Mouse (Mus musculus): ENCODE measurements around the gene Mgarp.
"Not testable (repeated sequence)": the region's sequence is repeated elsewhere in the genome, so short reads cannot be mapped to it uniquely, and the experiment has no call there.

Gene Mgarp

DNA sequence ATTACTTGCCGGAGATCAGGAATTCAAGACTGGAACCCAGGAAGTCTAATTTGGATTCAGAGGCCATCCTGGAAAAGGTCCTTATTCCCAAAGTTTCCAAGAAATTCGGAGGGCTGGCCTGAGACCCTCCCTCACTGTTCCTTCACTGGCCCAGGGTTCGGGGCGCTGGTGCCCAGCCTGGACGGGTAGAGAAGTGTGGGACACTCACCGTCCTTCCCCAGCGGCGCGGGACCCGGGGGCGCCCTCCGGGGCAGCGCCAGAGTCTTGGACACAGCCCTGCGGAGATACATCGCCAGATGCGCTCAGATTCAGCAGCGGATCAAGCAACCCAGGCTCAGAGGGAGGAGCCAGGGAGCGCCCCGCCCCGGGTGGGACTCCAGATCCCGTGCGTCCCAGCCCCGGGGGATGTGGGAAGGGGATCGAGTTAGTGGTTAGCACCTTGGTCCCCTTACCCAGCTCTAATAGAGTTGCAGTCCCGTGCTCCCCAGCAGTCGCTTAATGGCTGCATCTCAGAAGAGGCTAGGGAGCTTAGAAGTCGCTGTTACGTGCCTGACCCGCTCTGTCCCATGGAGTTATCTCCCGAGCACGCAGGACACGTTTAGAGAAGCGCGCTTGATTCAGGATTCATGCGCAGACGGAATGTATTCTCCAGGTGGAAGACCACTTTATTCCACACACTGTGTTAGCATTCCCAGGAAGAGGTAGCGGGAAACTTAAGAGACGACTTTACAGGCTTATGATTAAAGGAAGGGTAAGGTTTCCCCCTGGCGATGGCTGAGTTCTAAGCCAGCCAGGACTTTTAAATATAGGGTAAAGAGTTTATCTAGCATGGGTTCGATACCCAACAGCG is at the start of gene Mgarp:
Gene Mgarp (minus strand): TSS at position 520 of the 850 bp plus-strand sequence.
- no peak for DNase-seq (ENCODE audit: low spot score in 2 of 2)

DNA sequence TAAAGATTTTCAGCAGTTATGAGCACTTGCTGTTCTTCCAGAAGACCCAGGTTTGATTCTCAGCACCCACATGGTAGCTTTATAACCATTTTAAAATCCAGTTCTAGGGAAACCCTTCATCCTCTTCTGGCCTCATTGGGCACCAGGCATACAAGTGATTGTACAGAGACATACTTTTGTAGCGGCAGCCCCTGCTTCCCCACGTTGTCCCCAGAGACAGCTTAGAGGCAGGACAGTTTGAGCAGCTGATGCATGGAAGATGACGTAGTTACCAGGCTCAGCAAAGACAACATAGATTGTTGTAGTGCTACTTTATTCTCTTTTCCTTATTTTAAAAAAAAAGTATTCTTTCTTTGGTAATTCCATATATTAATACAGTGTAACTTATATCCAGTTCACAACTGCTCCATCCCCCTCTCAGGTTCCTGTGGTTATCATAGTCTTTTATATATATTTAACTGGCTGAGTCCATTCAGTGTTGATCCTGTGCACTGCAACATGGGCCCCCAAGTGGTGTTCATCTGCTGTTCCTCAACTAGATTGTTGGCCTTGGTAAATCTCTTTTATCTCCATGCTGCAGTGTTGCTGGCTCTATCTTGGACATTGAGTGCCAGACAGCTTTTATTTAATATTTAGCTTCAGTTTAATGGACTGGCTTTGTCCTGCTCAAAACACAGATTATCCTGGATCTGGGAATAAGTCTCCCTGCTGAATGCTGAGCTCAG is 38.5 kb upstream of the Mgarp start:
- DNase-seq (ENCODE audit: low spot score in 2 of 2) = no peak

DNA sequence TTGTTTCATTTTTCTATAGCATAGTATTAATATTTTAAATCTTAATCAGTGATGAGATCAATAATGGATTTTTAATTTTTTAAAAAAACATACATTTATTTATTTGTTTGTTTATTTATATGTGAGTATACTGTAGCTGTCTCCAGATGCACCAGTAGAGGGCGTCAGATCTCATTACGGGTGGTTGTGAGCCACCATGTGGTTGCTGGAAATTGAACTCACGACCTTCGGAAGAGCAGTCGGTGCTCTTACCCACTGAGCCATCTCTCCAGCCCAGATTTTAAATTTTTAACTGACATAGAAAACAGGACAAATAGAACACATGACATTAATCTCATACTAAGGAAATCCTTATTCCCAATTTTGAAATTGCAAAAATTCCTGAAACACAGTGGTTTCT is 37.8 kb upstream of the Mgarp start:
- DNase-seq (ENCODE audit: low spot score in 2 of 2) = not testable (repeated sequence)

DNA sequence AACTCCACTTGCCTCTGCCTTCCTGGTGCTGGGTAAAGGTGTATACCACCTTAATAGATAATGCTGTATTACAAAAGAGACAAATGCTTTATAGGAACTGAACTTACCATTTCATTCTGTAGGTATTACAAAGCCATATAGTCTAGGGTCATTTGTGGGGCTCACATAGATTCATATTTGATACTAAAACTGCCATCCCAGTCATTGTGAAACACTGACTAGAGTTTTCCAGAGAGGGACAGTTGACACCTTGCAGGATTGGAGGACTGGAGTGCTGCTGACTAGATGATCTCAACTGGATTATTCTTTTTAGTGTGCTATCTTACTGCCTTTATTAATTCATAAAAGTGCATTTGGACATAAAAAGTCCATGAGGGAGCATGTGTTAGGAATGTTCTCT is 28.9 kb upstream of the Mgarp start:
- no peak for DNase-seq (ENCODE audit: low spot score in 2 of 2)

DNA sequence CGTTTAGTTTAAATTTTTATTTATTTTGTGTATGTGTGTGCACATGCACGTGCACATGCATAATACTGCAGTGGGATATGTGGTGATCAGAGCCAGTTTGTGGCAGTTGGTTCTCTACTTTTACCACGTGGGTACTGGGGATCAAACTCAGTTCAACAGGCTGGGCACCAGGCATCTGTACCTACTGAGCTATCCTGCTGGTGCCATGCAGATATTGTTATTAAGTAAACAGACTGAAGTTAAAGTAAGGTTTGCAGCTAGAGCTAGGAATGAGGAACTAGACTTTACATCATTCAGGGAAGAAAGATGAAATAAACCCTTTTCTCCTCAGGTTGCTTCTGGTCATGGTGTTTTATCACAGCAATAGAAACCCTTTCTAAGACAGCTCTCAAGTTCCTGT is 25.4 kb upstream of the Mgarp start:
- DNase-seq (ENCODE audit: low spot score in 2 of 2) = no peak

DNA sequence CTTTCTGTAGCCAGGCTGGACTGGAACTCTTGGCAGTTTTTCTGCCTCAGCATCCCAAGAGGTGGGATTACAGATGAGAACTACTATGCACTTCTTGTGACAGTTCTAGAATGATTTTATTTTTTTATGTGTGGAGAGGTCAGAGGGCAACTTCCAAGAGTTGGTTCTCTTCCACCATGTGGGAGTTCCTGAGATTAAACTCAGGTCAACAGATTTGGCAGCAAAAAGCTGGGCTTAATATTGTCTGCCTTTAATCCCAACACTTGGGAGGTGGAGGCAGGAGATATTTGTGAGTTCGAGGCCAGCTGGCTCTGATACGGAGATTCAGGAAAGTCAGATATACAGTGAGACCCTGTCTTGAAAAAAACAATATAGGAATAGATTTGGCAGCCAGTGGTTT is 21.4 kb upstream of the Mgarp start:
- DNase-seq (ENCODE audit: low spot score in 2 of 2) = no peak

DNA sequence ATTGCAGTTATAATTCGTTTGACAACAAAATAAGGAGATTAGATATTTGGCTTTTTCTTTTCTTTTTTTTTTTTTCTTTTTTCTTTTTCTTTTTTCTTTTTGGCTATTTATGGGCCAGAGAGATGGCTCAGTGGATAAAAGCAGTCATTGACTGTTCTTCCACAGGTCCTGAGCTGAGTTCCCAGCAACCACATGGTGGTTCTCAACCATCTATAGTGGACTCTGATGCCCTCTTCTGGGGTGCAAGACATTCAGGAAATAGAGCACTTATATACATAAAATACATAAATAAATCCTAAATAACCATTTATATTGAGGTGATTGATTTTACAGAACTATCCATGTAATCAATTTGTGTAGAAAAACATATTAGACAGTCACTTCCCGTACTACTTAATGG is 20.9 kb upstream of the Mgarp start:
- no peak for DNase-seq (ENCODE audit: low spot score in 2 of 2)

DNA sequence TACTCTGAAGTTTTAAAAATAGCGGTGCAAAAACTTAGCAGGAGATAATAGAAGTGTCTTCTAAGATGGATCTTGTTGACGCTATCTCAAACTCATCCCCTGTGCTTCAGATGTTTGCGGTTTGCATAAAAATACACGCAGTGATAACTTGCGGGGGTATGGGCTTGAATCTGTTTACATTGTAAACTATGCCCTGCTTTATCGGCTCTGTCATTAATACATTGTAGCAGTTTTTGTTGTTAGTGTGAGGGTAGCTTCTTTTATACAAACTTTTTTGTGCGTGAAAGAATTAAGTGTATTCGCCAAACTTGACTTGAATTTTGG is 20.6 kb upstream of the Mgarp start:
- DNase-seq (ENCODE audit: low spot score in 2 of 2) = no peak

DNA sequence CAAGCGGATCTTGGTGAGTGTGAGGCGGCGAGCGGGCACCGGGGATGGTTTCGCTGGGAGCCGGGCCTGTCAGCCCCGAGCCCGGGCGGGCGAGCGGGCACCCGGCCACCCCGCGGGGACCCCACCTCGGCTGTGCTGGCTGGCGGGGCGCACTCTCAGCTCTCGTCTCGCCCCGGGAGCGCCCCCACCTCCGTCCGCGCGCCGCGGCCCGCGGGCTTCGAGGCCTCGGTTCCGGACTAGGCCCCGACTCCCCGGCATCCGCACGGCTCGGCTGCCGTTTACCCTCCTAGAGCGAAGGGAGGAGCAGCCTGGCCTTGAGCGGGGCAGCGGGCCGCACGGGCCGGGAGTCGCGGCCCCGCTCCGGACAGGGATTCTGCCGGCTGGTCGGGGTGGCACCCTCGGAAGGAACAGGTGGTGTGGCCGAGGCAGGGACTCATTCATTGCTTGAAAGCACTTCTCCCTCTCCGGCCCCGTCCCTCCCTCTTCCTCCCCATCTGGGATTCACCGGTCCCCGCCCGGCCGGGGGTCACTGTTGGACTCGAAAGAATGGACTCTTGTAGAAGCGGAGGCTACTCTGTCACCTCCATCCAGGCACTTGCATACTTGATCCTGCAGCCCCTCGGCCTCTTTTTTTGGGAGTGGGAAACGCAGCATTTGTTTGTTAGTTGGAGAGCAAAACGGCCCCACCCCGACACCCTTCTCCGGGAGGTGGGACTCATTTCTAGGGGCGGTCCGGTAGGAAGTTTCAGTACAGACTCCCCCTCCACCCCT is 20.0 kb upstream of the Mgarp start:
- peak in 1 of 2 experiments; percentile 27 for DNase-seq (ENCODE audit: low spot score in 2 of 2)

DNA sequence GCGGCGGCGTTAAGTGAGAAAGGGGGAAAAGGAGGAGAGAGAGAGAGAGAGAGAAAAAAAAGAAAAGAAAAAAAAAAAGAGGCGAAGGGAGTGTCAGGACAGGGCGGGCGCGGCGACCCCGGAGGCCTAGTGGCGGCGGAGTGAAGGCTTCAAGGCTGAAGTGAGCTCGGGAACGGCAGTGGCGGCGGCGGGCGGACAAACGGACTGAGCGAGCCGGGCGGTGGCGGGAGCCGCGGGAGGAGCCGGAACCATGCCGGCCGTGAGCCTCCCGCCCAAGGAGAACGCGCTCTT is 19.5 kb upstream of the Mgarp start:
- DNase-seq (ENCODE audit: low spot score in 2 of 2) = no peak

DNA sequence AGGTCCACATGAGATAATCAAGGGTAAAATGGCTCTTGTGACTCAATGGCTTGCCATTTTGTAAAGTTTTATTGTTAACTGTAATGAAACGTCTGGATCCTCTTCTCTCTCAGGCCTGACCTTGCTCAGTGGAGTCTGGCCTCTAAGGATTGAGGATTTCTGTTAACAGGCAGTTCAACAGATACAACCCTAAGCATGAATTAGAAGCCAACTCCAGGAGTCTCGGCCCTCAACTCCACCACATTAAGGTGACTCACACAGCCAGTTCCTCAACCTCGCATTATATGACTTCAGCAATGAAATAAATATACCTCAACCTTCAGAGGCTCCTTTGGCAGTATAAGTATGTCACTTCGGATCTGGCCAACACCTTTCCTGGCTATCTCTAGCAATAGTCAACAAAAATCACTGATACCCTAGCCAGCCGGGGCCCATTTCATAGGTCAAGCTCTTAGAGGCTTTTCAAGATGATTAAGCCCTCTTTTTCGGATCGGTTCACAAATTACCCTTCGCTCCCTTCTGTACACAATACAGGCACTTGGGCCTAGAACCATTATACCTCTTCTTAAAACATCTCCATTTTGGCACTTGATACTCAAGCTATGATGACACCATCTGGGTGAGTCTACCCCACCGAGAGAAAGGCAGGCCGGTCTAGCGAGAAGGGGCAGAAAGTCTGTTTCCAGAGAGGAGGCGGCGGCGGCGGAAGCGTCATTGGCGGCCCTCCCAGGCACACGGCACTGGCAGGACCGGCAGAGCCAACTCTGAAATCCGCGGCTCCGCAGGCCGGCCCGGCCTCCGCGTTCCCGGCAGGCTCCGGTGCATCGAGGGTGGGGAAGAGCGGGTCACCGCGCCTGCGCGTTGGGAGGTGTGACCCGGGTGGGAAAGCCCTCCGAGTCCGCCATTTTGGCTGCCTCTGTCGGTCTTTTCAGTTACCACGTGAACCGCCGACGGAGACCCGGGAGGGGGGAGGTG is 18.8 kb upstream of the Mgarp start, which contains the start of gene Naa15:
Gene Naa15 (plus strand): TSS at position 51 of the 975 bp plus-strand sequence.
- peak; percentile 90 to 95 for DNase-seq (ENCODE audit: low spot score in 2 of 2)

DNA sequence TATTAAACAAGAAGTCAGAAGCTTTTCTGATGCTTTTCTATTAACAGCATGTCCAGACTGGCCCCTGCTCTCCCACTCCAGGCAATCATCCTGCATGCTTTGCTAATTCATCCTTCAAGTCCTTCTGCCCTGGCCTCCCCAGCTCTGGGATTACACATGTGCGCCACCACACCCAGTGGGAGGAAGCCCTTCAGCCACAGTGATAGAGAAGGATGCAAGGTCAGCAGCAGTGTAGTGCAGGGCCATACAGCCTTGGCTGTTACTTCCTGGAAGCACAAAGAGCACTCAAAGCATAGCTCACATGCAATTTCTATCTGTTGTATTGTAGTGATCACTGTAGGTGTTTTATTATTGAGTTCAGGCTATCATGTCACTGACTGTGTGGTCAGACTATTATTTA is 16.7 kb upstream of the Mgarp start:
- no peak for DNase-seq (ENCODE audit: low spot score in 2 of 2)

DNA sequence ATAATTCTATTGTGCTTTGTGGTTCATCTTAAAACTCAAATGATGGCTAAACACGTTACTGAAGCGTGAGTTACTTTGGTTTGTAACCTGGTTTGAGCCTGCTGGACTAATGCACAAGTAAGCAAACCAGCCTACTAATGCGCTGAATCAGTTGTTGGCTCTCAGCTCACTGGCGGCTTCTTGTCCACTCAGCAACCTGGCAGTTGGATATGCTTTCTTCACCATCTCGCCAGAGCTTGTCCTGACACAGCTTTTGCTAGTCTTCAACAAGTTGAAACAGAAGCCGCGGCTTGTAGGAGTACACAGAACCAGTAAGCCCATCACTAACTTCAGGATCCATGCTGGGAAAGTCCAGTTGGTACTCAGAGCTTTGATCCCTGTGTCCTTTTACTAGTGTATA is 15.9 kb upstream of the Mgarp start:
- no peak for DNase-seq (ENCODE audit: low spot score in 2 of 2)

DNA sequence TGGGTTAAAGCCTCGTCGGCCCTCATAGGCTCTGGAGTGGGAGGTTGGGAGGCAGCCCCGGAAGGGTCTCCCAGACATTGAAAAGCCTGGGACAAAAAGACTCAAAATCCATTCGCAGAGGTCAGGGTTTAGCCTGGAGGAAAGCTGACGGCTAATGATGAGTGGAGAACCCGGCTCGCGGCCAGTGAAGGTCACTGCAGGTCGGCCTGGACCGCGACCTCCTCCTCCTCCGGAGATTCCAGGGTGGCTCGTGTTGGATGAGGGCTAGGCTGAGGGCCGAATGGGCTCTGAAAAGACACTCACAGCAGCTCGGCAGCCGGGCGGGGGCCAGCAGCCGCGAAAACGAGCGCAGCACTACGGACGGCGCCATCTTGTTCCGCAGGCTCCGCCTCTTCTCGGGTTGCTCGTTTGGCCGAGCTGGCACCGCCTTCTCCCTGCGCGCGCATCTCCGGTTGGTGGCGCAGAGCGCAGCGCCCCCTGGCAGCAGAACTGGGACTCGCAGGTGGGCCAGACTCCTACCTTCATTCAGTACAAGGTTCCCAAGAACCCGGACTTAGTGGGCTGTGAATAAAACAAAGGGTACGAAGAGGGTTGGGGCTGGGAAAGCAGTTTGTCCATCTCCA is 12.1 kb upstream of the Mgarp start, which contains the start of gene Ndufc1:
Gene Ndufc1 (minus strand): TSS at position 428 of the 623 bp plus-strand sequence.
- DNase-seq (ENCODE audit: low spot score in 2 of 2) = peak; percentile 96 to 97

DNA sequence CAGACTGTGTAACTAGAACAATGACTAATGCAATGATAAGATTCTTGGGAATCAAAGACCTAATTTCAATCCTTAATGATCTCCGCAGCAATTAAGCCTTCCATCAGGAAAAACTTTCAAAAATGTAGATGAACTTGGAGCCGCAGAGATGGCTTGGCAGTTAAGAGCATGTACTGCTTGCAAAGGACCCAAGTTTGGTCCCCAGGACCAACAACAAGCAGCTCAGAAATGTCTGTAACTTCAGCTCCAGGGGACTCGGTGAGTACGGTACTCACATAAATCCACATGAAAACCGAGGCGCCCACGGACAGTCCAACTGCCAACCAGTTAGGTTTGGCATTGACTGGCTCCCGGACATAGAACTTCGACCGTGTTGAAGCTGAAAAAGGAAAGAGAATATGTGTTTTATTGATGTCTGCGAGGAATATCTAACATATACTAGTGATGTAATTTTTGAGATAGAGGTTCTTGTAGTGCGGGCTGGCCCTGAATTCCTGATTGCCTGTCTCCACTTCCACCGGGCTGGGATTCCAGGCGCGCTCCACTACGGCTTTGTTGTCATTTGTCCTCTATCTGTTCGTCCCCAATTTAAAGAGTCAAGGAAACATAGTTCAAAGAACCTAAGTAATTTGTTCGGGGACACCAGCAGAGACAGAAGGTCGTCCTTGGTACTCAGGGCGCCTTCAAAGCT is 11.5 kb upstream of the Mgarp start:
- no peak for DNase-seq (ENCODE audit: low spot score in 2 of 2)

DNA sequence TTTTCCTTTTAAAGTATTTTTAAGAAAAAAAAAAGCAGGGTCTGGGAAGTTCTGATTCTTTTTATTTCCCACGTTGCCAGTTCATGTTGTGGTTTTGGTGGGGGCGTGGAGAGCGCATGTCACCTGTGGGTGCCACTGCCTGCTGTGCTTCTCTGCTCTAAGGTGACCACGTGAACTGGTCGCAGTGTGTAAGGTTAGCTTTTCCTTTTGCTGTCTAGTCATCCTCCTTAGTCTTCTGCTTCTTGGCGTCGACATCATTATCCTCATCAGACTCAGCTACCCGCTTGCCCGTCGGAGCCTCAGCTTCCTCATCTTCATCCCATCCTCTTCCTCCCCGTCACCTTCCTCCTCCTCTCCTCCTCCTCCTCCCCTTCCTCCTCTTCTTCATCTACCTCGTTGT is 6.1 kb upstream of the Mgarp start:
- no peak for DNase-seq (ENCODE audit: low spot score in 2 of 2)

DNA sequence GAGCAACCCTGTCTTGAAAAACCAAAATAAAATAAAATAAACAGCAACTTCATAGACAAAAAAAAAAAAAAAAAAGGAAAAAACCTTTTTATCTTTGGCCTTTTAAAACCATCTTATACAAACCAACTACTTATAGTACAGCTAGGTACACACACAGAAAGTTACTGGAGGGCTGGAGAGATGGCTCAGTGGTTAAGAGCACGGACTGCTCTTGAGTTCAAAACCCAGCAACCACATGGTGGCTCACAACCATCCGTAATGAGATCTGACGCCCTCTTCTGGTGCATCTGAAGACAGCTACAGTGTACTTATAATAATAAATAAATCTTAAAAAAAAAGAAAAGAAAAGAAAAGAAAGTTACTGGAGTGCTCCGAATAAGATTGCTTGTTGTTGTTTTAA is 5.5 kb upstream of the Mgarp start:
- not testable (repeated sequence) for DNase-seq (ENCODE audit: low spot score in 2 of 2)

DNA sequence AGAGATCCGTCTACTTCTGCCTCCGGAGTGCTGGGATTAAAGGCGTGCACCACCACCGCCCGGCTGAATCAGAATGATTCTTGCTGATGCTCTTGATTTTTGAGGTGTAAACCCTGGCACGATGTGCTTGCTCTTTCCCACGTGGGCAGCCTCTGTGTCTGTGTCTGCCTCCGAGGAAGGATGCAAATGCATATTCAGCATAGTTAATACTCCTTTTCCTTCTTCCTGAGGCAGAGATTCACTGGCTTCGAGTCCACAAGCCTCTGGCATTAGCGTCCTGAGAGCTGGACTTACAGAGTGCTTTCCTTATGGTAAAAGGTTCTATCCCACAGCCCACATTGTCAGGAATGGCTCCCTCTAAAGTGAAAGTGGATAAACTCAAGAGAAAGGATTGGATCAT is 4.1 kb upstream of the Mgarp start:
- DNase-seq (ENCODE audit: low spot score in 2 of 2) = no peak

DNA sequence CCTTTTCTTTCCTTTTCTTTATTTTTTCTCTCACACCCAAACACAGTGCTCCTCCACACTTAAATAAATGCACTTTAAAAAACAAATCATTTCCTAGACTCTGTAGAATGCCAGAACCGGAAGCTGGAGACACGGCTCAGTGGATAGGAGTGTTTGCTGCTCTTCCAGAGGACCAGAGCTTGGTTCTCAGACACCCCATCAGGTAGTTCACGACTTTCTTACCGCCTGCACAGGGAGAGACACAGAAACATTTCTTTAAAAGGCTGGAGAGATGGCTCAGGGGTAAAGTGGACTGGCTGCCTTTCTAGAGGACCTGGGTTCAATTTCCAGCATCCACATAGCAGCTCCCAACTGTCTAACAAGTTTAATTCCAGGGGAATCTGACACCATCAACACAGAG is 3.0 kb upstream of the Mgarp start:
- no peak for DNase-seq (ENCODE audit: low spot score in 2 of 2)

DNA sequence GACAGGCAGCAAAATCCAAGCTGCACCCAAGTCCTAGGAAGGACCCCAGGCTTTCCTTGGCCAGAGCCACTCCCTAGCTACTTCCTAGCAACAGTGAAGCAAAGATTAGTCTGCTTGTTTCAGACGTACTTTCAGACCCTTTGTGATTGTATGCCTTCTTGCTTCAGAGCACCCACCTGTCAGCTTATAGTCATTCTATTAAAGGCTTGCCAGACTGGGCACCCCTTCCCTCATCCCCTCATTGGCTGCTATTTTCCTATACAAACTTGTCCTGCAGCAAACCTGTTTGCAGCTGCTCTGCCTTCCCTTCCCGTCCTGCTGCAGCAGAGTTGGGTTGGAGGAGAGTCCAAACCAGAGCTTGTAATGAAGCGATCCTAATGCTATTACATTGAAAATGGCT is 2.1 kb upstream of the Mgarp start:
- DNase-seq (ENCODE audit: low spot score in 2 of 2) = no peak

All from frontal cortex, postnatal 25 days (tissue).